Mouse (Mus musculus) NIH3T3 (cell line): ENCODE measurements around the gene A130010J15Rik.
A peak's percentile ranks its signal among the peaks of the same experiment; 100 is the strongest.

Experiments
- DNase-seq: peaks from one replicate; pipeline ENCODE4 v3.0.0-alpha.2; 2012; ENCODE audit warnings: low read depth

Gene A130010J15Rik

GRCm38 (mm10) chr1:193167746-193168145, at the start of gene A130010J15Rik:
TSS of gene A130010J15Rik (plus strand) at chr1:193168046.
- DNase-seq = no peak

DNA sequence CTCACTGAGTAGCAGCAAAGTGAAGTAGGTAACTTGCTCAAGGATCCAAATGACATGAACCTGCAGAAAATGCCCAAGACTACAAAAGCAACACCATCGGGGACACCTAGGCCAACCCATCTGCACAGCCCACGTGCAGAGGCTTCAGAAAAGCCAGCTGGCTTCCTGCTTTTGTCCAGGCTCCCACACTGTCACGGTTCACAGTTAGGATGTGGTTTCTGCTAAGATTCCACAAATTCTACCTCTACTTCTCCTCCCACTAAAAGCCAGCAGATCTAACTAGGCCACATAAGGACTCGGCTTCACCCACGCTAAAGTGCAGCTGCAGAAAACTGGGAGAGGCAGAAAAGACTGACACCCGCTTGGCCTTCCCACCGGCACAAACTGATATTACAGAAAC, 45.1 kb upstream of the A130010J15Rik start:
- DNase-seq = no peak

DNA sequence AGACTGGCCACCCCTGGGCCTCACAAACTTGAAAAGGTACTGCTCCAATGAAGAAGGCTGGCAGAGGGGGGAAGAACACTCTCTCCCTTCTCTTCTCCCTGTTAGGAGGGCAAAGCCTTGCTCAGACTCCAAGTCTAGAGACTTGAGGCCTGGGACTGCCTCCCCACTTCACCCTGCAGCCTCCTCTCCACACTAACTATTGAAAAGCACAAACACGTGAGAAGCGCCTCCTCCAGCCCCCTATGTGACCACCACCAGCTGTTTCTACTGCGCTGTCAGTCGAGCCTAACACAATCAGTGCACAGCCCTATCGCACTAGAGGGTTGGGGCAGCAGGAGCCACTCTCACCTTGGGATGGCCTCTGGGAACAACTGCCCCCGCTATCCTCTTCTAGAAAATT, 44.6 kb upstream of the A130010J15Rik start:
- DNase-seq = no peak

DNA sequence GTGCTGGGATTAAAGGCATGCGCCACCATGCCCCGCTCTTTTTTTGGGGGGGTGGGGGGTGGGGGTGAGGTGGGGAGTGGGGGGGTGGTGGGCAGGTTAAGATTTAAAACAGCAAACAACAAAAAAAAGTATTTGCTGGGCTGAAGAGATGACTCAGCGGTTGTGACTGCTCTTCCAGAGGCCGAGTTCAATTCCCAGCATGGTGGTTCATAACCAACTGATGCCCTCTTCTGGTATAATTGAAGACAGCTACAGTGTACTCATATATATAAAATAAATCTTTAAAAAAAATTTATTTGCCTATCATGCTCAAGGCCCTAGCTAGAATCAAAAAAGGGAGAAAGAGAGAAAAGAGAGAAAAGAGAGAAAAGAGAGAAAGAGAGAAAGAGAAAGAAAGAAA, 42.0 kb upstream of the A130010J15Rik start:
- peak; percentile 77 for DNase-seq

DNA sequence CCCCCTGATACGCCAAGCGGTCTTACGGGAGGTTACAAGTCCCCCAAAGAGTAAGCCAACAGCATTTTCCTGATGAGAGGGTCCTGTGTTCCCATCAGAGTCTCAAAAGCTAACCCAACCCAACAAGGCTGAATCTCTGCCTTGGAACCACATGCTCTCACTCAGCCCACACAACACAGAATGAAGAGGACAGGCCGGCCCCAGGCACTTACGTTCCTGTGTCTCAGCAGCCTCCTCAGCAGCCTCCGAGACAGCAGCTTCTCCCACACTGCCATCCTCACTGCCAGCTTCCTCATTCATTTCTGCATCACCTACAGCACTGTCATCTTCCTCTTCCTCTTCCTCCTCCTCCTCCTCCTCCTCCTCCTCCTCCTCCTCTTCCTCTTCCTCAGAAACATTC, 39.8 kb upstream of the A130010J15Rik start:
- no peak for DNase-seq

DNA sequence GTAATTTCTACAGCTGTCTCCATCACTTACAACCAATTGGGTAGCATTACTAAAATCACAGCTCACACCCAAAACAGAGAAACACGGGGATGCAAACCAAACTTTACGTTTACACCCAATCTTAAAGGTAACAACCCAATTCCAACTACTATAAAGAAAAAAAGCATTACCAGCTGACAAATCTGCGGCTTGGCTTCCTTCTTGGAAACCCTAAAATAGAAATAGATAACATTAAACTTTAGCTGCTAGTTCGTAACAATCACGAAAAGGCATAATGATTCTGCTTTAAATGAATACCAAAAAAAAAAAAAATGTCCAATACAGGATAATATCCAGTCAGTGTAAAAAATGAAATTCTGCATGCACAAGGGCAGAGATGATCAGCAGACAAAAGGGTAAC, 38.5 kb upstream of the A130010J15Rik start:
- no peak for DNase-seq

GRCm38 (mm10) chr1:193129786-193130455, 37.9 kb upstream of the A130010J15Rik start, which contains the start of gene Diexf:
TSS of gene Diexf (minus strand) at chr1:193130272.
- peak; percentile 99 for DNase-seq

DNA sequence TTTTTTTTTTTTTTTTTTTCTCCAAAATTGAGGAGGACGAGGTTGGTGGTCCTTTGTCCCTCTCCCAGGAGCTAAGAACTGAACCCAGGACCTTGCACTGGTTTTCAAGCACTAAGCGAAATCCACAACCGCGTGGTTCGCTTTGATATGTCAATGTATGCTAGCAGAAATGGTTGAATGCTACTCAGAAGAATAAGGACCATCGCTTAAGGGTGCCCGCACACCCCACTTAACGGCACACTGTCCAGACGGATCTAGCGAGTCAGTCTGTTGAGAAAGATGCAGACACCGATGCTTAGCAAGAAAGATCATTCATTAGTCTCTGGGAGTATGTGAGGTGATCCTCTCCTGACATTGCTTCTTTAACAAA, 37.4 kb upstream of the A130010J15Rik start:
- no peak for DNase-seq

- peak; percentile 60 for DNase-seq
These were observed 37.0 kb upstream of the A130010J15Rik start for GRCm38 (mm10) chr1:193130839-193131238.

- DNase-seq = no peak
These were observed 36.4 kb upstream of the A130010J15Rik start for GRCm38 (mm10) chr1:193131311-193131948.

DNA sequence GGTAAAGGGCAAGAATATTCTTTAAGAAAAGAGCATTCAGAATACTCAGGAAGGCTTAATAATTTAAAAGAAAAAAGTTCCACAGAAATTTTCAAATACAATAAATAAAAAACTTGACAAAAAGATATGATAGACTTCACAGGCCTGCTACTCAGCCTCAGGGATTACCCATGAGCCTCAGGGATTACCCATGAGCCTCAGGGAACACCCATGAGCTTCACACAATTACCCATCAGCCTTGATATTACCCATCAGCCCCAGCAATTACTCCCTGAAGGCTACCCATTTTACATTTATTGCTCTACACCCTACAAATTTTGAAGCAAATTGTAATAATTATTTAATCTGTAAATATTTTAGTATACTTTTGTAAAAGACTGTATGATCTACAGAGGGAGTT, 35.5 kb upstream of the A130010J15Rik start:
- DNase-seq = no peak

DNA sequence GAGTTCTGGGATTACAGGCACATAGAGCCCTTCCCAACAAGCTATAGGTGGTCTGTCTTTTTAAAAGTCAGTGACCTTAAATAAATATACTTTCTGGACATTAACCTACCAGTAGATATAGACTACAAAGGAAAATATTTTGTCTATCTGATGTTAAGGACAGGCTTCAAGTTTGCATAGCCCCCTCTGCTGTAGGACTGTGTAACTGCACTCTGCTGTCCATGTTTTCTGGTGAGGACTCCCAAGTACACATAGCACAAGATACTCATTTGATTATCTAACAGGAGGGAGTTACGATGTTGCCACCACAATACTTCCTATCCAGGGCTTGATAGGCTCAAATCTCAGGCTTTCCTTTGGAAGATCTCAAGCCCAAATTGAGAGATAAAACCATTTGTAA, 34.1 kb upstream of the A130010J15Rik start:
- DNase-seq = peak; percentile 21

GRCm38 (mm10) chr1:193138087-193138486, 29.8 kb upstream of the A130010J15Rik start:
- DNase-seq = peak; percentile 71

- DNase-seq = peak; percentile 8
These were observed 29.2 kb upstream of the A130010J15Rik start for GRCm38 (mm10) chr1:193138669-193139068.

- no peak for DNase-seq
These were observed 26.7 kb upstream of the A130010J15Rik start for GRCm38 (mm10) chr1:193141118-193141517.

DNA sequence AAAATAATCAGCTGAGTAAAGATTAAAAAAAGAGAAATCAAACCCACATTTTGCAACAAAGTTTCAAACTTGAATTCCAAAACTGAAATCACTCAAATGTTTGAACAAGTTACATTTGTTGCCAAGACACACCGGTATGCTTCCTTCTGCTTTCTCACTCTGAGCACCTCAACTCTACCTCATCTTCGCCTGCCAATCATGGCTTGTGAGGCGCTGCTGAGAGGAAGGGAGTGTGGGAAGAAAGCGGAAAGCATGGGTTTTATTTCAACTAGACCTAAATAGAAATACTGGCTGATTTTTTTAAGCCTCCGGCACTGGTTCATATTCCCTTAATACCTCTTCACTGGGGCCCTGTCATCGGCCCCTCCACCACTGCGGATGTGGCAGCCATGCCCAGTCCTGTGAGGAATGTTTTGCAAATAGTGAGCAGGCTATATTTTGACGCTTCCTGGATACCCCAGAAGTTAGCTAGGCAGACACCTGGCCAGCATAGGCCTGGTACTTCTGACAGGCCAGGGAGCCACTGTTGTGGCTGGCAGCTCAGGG, 25.3 kb upstream of the A130010J15Rik start:
- DNase-seq = no peak

- DNase-seq = no peak
These were observed 23.3 kb upstream of the A130010J15Rik start for GRCm38 (mm10) chr1:193144516-193144915.

GRCm38 (mm10) chr1:193145101-193145500, 22.7 kb upstream of the A130010J15Rik start:
- no peak for DNase-seq

- DNase-seq = no peak
These were observed 21.4 kb upstream of the A130010J15Rik start for GRCm38 (mm10) chr1:193146416-193146815.

- DNase-seq = no peak
These were observed 18.6 kb upstream of the A130010J15Rik start for GRCm38 (mm10) chr1:193149231-193149630.

- peak; percentile 37 for DNase-seq
These were observed 16.7 kb upstream of the A130010J15Rik start for GRCm38 (mm10) chr1:193151134-193151533.

- DNase-seq = no peak
These were observed 15.0 kb upstream of the A130010J15Rik start, which contains the start of gene Irf6 for GRCm38 (mm10) chr1:193152872-193153271. TSS of gene Irf6 (plus strand) at chr1:193153111.

GRCm38 (mm10) chr1:193153561-193153960, 14.3 kb upstream of the A130010J15Rik start:
- no peak for DNase-seq
